Mouse (Mus musculus) neural tube, postnatal 0 days (tissue): Measurements from ENCODE around the gene Senp8. TPM values are rescaled to one million over a fixed set of nuclear protein-coding genes. Genes with fewer than 3 reads are reported as not detected.

Source experiments
- polyA plus RNA-seq: library from polyadenylated mRNA; unstranded; fragments of >200 nt; fragmentation: Nextera tagmentation; extraction: Ambion mirVana; gene quantifications from 2 replicates; pipeline ENCODE4 v1.2.1, GENCODE M21; 2015

The Senp8 gene
- 6.8 and 8.2 TPM in 2 replicates for polyA plus RNA-seq

GRCm38 (mm10) chr9:59750267-59751065 is at the start of gene Senp8, which contains the start of gene Myo9a:
TSS of gene Senp8 (minus strand) at chr9:59750710.
TSS of gene Myo9a (plus strand) at chr9:59750896.

Other genes with a start within 250 kb of the Senp8 start
- 53.6 and 55.9 TPM in 2 replicates for gene Hexa, start 211.2 kb downstream of the Senp8 start, polyA plus RNA-seq
- 2.0 and 2.5 TPM in 2 replicates for gene Tmem202, start 210.9 kb downstream of the Senp8 start, polyA plus RNA-seq
- 31.7 and 35.2 TPM in 2 replicates for gene Celf6, start 172.8 kb downstream of the Senp8 start, polyA plus RNA-seq
- 136 and 161 TPM in 2 replicates for gene Parp6, start 133.4 kb downstream of the Senp8 start, polyA plus RNA-seq
- 740 and 780 TPM in 2 replicates for gene Pkm, start 94.3 kb downstream of the Senp8 start, polyA plus RNA-seq
- gene Gramd2, start 70.6 kb downstream of the Senp8 start, polyA plus RNA-seq: 3.5 and 4.8 TPM in 2 replicates
- gene Myo9a, start 186 bp upstream of the Senp8 start, polyA plus RNA-seq: 15.7 and 17.1 TPM in 2 replicates
- gene Nr2e3, start 209.9 kb upstream of the Senp8 start, polyA plus RNA-seq: not detected in 2 replicates